Mouse (Mus musculus) kidney, adult 2 months (tissue): Measurements from ENCODE around the gene Pfdn5. TPM values are rescaled to one million over a fixed set of nuclear protein-coding genes. Genes with fewer than 3 reads are reported as not detected.
"Not testable (repeated sequence)": the region's sequence is repeated elsewhere in the genome, so short reads cannot be mapped to it uniquely, and the experiment has no call there.

Source experiments
- DNase-seq: peaks from one replicate; pipeline ENCODE4 v3.0.0; 2021
- H3K27ac ChIP-seq: fragments of 200-500 bp; 2 replicates; pipeline ENCODE4 v1.5.1; 2012; ENCODE audit warnings: low read depth, low read length, control low read depth, inconsistent platforms; ENCODE audit not compliant: insufficient read depth
- H3K27me3 ChIP-seq: fragments of 200-500 bp; replicated peaks from 2 replicates; pipeline ENCODE4 v1.6.1; 2012; ENCODE audit warnings: mild to moderate bottlenecking, moderate library complexity, low read length, inconsistent platforms; ENCODE audit not compliant: control insufficient read depth, insufficient read depth
- H3K36me3 ChIP-seq: fragments of 200-500 bp; 2 replicates; pipeline ENCODE4 v1.6.1; 2012; ENCODE audit warnings: mild to moderate bottlenecking, moderate library complexity, low read length, inconsistent platforms; ENCODE audit not compliant: control insufficient read depth, insufficient read depth
- H3K4me1 ChIP-seq: fragments of 200-500 bp; 2 replicates; pipeline ENCODE4 v1.6.1; 2011; ENCODE audit warnings: low read length; ENCODE audit not compliant: control insufficient read depth, insufficient read depth
- H3K4me3 ChIP-seq: fragments of 200-500 bp; 2 replicates; pipeline ENCODE4 v1.5.1; 2011; ENCODE audit warnings: mild to moderate bottlenecking, low read depth, low read length, control low read depth; ENCODE audit not compliant: insufficient read depth
- CTCF ChIP-seq: fragments of 200-500 bp; conservative IDR thresholded peaks from 2 replicates; pipeline ENCODE4 v1.5.1; 2011; ENCODE audit warnings: low read depth, mild to moderate bottlenecking, control low read depth, low read length, moderate library complexity, mixed read lengths; ENCODE audit not compliant: insufficient read depth, insufficient read length
- POLR2A ChIP-seq: fragments of 200-500 bp; IDR thresholded peaks from one replicate; pipeline ENCODE4 v1.6.1; 2011; ENCODE audit warnings: low read depth, low read length, control low read depth
- WGBS: fragments of 180-500 bp; shearing (Covaris S2); methylation state at CpG from one replicate; pipeline ENCODE4 v1.1.7; 2018; 5-methylcytosine and 5-hydroxymethylcytosine counted together
- polyA plus RNA-seq: library from polyadenylated mRNA; depleted of rRNA; stranded (reverse); fragments of >200 nt; gene quantifications from 2 replicates; pipeline ENCODE4 v1.2.3, GENCODE M21; 2012

Gene Pfdn5
- polyA plus RNA-seq, 1 experiment = 206 TPM

DNA sequence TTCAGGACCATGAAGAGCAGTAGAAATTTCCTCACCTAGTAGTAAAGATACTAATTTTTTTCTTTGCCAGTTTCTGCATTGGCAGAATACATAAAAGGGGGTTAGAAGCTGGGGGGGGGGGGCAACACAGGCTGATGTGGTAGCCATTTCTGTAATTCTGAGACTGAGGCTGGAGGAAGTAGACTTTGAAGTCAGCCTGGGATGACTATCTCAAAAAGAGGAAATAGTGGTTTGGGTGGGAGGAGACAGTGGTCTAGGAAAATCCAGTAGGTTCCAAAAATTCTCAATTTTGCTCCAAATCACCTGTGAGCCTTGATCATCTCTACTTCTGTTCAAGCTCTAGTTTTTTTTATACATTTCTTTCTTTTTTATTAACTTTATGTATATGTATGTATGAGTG lies 14.4 kb upstream of the Pfdn5 start:
- H3K4me1 ChIP-seq = no peaks in the 10 kb centered on the region
- DNase-seq = no peak
- no peak overlapping the region for H3K4me3 ChIP-seq
- no peaks in the 10 kb centered on the region for H3K36me3 ChIP-seq
- H3K27me3 ChIP-seq = no peaks in the 10 kb centered on the region
- H3K27ac ChIP-seq = no peak overlapping the region
- TF ChIP-seq CTCF = no peak
- TF ChIP-seq POLR2A = no peak

DNA sequence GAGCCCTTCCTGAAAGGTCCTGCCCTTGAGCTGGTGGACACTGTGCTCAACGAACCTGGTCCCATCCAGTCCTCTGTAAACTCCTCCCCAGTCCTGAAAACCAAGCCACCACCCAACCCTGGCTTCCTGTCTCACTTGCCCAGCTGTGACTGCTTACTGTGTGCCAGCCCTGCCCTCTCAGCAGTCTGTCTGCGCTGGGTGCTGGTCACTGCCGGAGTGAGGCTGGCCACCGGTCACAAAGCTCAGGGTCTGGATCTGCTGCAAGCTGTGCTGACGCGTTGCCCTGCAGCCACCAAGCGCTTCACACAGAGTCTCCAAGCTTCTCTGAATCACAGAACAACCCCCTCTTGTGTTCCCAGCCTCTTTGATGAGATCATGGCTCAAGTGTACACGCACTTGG lies 10.6 kb upstream of the Pfdn5 start:
- H3K4me3 ChIP-seq = no peak overlapping the region
- WGBS = 85% methylated on average over 8 of the region's 8 CpGs
- no peak for TF ChIP-seq POLR2A
- TF ChIP-seq CTCF = no peak
- DNase-seq = peak; percentile 12
- no peaks in the 10 kb centered on the region for H3K36me3 ChIP-seq
- no peaks in the 10 kb centered on the region for H3K27me3 ChIP-seq
- H3K4me1 ChIP-seq = no peaks in the 10 kb centered on the region
- H3K27ac ChIP-seq = no peak overlapping the region

DNA sequence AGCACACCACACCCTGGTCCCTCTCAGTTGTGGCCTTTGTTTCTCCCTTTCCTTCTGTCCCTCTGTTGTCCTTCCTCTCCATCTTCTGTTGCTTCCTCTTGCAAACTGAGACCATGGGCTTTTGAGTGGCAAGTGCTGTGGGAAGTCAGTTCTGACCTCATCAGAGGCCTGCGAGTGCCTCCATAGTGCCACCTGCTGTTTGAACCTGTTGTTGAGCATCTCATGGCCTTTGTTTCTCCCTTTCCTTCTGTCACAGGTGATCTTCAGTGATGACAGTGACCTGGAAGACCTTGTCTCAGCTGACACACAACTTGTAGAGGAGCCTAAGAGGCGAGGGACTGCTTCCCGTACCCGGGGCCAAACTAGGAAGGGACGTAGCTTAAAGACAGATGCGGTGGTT lies 9.7 kb upstream of the Pfdn5 start:
- DNase-seq = peak; percentile 75
- no peaks in the 10 kb centered on the region for H3K27me3 ChIP-seq
- no peak overlapping the region for H3K27ac ChIP-seq
- no peak overlapping the region for H3K4me3 ChIP-seq
- WGBS = 80% methylated on average over 6 of the region's 6 CpGs
- TF ChIP-seq CTCF (peak; percentile 94), POLR2A (no peak)
- H3K4me1 ChIP-seq = no peaks in the 10 kb centered on the region
- H3K36me3 ChIP-seq = no peaks in the 10 kb centered on the region

DNA sequence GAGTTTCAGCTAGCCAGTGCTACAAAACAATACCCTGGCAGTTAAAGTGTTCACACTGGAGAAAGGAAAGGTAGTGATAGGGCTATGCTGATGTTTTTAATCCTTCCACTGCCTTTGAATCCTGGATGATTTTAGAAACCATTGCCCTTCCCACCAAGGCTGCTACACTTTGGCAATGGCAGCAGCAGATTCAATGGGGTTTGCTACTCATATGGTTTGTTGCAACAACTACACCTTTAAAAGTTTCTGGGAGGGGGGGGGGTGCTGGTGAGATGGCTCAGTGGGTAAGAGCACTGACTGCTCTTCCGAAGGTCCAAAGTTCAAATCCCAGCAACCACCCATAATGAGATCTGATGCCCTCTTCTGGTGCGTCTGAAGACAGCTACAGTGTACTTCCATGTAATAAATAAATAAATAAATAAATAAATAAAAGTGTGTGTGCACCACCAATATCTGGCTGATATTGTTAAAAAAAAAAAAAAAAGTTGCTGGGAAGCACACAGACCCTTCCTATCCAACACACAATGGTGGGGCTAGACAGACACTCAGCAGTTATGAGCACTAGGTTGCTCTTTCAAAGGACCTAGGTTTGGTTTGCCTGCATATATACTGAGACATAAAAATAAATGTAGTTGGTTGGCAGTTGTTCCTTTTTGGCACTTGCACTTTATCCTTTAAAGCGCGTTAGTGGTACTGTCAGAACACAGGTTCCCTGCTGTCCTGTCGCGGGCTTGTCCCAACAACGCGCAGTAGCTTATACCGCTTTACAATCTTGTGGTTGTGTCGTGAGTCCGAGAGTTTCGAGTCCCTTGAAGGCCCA lies 1.1 kb upstream of the Pfdn5 start:
- Histone ChIP-seq H3K27me3 (no peaks in the 10 kb centered on the region), H3K36me3 (no peaks in the 10 kb centered on the region), H3K4me1 (peaks cover 6% of the 10 kb centered on the region; the same call in 1 of the 2 replicates), H3K27ac (no peak overlapping the region), H3K4me3 (peak overlapping the region; percentile 22; the same call in 1 of the 2 replicates)
- no peak for TF ChIP-seq POLR2A
- no peak for TF ChIP-seq CTCF
- WGBS = 77% methylated on average over 12 of the region's 12 CpGs
- peak; percentile 69 for DNase-seq

DNA sequence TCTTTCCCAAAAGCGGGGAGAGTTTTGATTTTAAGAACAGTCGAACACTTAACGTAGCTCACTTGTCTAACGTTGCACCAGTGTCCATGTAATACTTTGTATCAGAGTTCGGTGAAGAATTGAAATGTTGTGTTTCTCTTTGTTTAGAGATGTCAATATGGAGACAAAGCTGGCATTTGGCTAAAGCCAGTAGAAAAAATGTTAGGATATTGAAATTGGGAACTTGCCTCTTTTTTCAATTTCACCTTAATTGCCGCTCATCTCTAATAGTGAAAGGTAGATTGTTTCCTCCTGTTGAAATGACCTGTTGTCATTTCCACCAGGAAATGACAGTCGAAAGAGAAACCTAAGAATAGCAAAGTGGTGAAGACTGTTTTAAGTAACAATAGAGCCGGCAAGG lies 976 bp downstream of the Pfdn5 start:
- Histone ChIP-seq H3K4me3 (peak overlapping the region; percentile 100), H3K27ac (peak overlapping the region; percentile 97; the same call in 1 of the 2 replicates), H3K27me3 (no peaks in the 10 kb centered on the region), H3K36me3 (no peaks in the 10 kb centered on the region), H3K4me1 (peaks cover 6% of the 10 kb centered on the region; the same call in 1 of the 2 replicates)
- WGBS = 35% methylated on average over 8 of the region's 8 CpGs
- DNase-seq = no peak
- TF ChIP-seq POLR2A (no peak), CTCF (no peak)

DNA sequence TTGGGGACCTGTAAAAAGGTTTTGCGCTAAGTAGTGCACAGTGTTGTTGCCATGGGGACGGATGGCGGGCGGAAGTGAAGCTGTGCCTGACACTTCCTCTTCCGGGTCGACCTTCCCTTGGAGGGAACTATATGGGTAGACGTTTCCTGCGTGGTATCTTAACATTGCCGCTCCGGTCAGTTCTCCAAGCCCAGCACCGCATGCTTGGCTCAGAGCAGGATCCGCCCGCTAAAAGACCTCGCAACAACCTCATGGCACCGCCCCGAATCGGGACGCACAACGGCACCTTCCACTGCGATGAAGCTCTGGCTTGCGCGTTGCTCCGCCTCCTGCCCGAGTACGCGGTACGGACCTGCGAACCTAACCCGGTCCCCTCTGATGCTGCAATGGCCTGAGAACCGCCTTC lies 5.7 kb downstream of the Pfdn5 start, which contains the start of gene Myg1:
Myg1 (plus strand) TSS at position 100 of the 406 bp plus-strand sequence.
- no peaks in the 10 kb centered on the region for H3K27me3 ChIP-seq
- peak; percentile 70 for TF ChIP-seq POLR2A
- no peak for TF ChIP-seq CTCF
- WGBS = under 1% methylated on average over 30 of the region's 30 CpGs

DNA sequence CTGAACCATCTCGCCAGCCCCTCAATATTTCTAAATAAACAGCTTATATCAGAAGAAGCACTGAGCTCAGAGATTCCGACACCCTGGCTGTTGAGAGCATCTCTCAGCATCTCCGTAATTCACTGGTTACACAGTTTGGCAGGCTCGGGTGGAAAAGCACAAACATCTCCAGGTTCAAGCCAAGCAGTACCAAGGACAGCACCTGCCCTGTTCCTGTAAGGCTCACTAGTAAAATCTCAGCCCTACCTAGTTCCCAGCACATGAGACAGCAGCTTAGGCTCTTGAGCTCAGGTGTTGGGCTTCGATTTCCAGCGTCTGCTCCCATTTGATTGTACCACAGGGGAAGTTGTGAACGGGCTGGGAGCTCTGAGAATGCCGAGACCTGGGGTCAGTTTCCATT lies 9.3 kb downstream of the Pfdn5 start:
- H3K27me3 ChIP-seq = no peaks in the 10 kb centered on the region
- no peaks in the 10 kb centered on the region; the same call in 1 of the 2 replicates for H3K4me1 ChIP-seq
- 0 out of 2 replicates have a peak, but pooled peaks cover 2% of the 10 kb centered on the region for H3K36me3 ChIP-seq
- no peak for DNase-seq
- WGBS = 82% methylated on average over 8 of the region's 8 CpGs
- H3K27ac ChIP-seq = no peak overlapping the region
- H3K4me3 ChIP-seq = no peak overlapping the region
- no peak for TF ChIP-seq POLR2A
- no peak for TF ChIP-seq CTCF

More for the DNA sequence above, 5.7 kb downstream of the Pfdn5 start, which contains the start of gene Myg1:
- DNase-seq = peak; percentile 90
- Histone ChIP-seq H3K4me1 (no peaks in the 10 kb centered on the region; the same call in 1 of the 2 replicates), H3K27ac (no peak within 1 kb of the TSS), H3K36me3 (no peaks in the 10 kb centered on the region), H3K4me3 (peak within 1 kb of the TSS; percentile 75)

DNA sequence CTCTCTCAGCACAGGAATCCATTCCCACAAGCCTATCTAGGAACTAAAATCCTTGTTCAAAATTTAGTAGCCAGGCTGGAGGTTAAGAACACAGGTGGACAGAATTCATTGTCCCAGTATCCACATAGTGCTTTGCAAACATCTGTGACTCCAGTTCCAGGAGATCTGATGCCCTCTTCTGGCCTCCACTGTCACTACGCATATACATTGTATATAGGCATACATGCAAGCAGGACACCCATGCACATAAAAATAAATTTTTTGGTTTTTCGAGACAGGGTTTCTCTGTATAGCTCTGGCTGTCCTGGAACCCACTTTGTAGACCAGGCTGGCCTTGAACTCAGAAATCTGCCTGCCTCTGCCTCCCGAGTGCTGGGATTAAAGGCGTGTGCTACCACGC lies 10.0 kb downstream of the Pfdn5 start:
- not testable (repeated sequence) for DNase-seq, H3K27me3 ChIP-seq, H3K36me3 ChIP-seq, H3K4me3 ChIP-seq, H3K4me1 ChIP-seq, H3K27ac ChIP-seq
- 93% methylated on average over 5 of the region's 5 CpGs for WGBS
